Mouse (Mus musculus): ENCODE measurements around the gene Hcar2.

- TF ChIP-seq CTCF (IDR thresholded peaks at IDR 0.05; ENCODE audit: control insufficient read depth, insufficient read depth, low read length): no peak
- no peak for TF ChIP-seq POLR2A (IDR thresholded peaks at IDR 0.05; ENCODE audit: borderline replicate concordance, control insufficient read depth, low read depth, low read length)
Measured at GRCm38 (mm10) chr5:123886365-123886764, 21.1 kb upstream of the Hcar2 start.
